Mouse (Mus musculus) kidney, postnatal 0 days (tissue): Measurements from ENCODE around the gene Vgll4. TPM values are rescaled to one million over a fixed set of nuclear protein-coding genes. Genes with fewer than 3 reads are reported as not detected.

Source experiments
- ATAC-seq: fragments of 200-750 bp; cut with Nextera tagmentation; replicated peaks from 2 replicates; pipeline ENCODE4 v1.8.0; 2017; ENCODE audit warnings: low read depth, moderate number of reproducible peaks, moderate TSS enrichment, moderate library complexity; ENCODE audit not compliant: low FRiP score
- DNase-seq: peaks from one replicate; pipeline ENCODE4 v3.0.0-alpha.2; 2016; ENCODE audit warnings: low spot score
- H3K27ac ChIP-seq: fragments of 300-500 bp; sonication (generic); 2 replicates; pipeline ENCODE4 v1.5.1; 2014; ENCODE audit warnings: mild to moderate bottlenecking
- H3K27me3 ChIP-seq: fragments of 300-500 bp; sonication (generic); 2 replicates; pipeline ENCODE4 v1.6.1; 2014; ENCODE audit warnings: low read length, mixed read lengths; ENCODE audit not compliant: insufficient read depth
- H3K36me3 ChIP-seq: fragments of 300-500 bp; sonication (generic); 2 replicates; pipeline ENCODE4 v1.6.1; 2014; ENCODE audit warnings: low read length, mixed read lengths; ENCODE audit not compliant: insufficient read depth
- H3K4me1 ChIP-seq: fragments of 300-500 bp; sonication (generic); replicated peaks from 2 replicates; pipeline ENCODE4 v1.6.1; 2014; ENCODE audit warnings: antibody characterized with exemption, low read length, mixed read lengths; ENCODE audit not compliant: insufficient read depth
- H3K4me2 ChIP-seq: fragments of 300-500 bp; sonication (generic); 2 replicates; pipeline ENCODE4 v1.6.1; 2014; ENCODE audit warnings: mild to moderate bottlenecking, low read length, moderate library complexity, mixed read lengths
- H3K4me3 ChIP-seq: fragments of 300-500 bp; sonication (generic); replicated peaks from 2 replicates; pipeline ENCODE4 v1.5.1; 2014; ENCODE audit warnings: low read depth, low read length
- H3K9ac ChIP-seq: fragments of 300-500 bp; sonication (generic); 2 replicates; pipeline ENCODE4 v1.6.1; 2014; ENCODE audit warnings: low read depth, low read length
- H3K9me3 ChIP-seq: fragments of 300-500 bp; sonication (generic); replicated peaks from 2 replicates; pipeline ENCODE4 v1.6.1; 2016; ENCODE audit warnings: low read length, inconsistent platforms, mixed read lengths
- CTCF ChIP-seq: IDR thresholded peaks from 2 replicates; pipeline ENCODE4 v1.5.1; 2016; ENCODE audit warnings: antibody characterized with exemption, low read depth, mild to moderate bottlenecking, moderate library complexity
- WGBS: fragments of 180-500 bp; shearing (Covaris S2); extraction: QIAGEN DNeasy Blood & Tissue Kit; methylation state at CpG from one replicate; pipeline ENCODE4 v1.1.7; 2014; 5-methylcytosine and 5-hydroxymethylcytosine counted together
- polyA plus RNA-seq: library from polyadenylated mRNA; unstranded; fragments of >200 nt; fragmentation: Nextera tagmentation; extraction: Ambion mirVana; gene quantifications from 2 replicates; pipeline ENCODE4 v1.2.1, GENCODE M21; 2015

Vgll4 gene
- polyA plus RNA-seq, 1 experiment from 2014 or later = 97.2 TPM

DNA sequence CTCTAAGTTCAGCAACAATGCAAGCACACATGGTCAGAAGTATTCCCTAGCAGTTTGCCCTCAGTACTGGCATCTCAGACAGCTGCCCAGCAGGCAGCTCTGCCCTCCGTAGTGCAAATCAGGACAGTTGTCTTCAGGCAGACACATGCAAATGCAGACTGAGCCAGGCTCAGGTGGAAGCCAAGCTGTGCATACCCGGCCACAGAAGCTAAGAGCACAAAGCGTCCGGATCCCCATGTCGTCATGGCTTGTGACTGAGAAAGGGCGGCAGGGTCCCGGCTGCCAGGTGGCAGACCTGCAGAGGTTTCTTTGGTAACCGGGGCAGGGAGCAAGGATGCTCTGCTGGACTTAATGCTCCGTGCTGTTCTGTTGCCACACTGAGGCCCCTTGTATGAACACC is 108.2 kb downstream of the Vgll4 start:
- TF ChIP-seq CTCF = no peak
- Histone ChIP-seq H3K27ac (0 out of 2 replicates have a peak overlapping the region, but pooled peaks have one; percentile 31), H3K36me3 (peaks cover 36% of the 10 kb centered on the region), H3K4me2 (no peak overlapping the region), H3K9me3 (no peaks in the 10 kb centered on the region), H3K4me1 (peaks cover 24% of the 10 kb centered on the region), H3K4me3 (no peak overlapping the region), H3K9ac (no peak overlapping the region), H3K27me3 (no peaks in the 10 kb centered on the region)
- ATAC-seq = no peak
- DNase-seq = no peak
- 71% methylated on average over 9 of the region's 9 CpGs for WGBS

DNA sequence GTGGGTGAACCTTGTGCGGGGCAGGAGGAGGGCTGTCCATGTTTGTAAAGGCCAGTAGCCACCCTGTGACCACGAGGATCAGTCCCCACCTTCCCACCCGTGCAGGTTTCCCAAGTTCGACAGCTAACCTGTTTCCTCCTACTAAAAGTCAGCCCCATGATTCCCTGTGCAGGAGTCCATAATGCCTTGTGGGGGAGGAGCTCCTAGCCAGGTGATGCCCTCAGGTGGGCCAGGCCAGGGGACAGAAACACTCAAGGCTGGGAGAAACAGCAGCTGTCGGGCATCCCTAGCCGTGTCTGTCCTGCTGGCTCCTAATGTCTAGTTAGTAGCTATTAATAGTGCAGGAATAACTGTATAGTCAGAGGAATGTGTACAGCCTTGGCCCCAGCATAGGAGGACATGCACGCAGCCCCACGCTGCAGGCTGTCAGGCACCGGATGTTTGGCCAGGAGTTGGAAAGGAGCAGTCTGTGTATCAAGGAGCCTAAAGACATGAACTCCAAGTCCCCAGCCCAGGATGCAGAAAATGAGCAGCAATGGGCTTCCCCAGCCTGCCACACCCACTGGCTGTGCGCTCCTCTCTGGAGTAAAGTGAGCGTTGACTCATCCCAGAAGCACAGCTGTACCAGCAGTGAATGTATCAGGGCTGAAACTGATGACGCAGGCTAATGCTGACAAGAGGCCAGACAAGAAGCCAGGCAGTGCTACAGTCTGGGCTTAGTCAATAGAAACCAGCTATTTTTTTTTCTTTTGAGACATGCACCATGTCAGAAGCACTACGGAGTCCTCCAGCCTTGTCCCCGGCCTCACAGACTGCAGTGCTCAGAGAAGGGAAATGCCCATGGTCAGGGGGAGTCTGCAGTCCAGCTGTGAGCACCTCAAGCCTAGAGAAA is 108.9 kb downstream of the Vgll4 start:
- H3K4me2 ChIP-seq = no peak overlapping the region
- DNase-seq (peak; percentile 55), ATAC-seq (no peak)
- peaks cover 18% of the 10 kb centered on the region for H3K4me1 ChIP-seq
- 0 out of 2 replicates have a peak overlapping the region, but pooled peaks have one; percentile 31 for H3K27ac ChIP-seq
- H3K27me3 ChIP-seq = no peaks in the 10 kb centered on the region
- WGBS = 67% methylated on average over 14 of the region's 14 CpGs
- no peaks in the 10 kb centered on the region for H3K9me3 ChIP-seq
- H3K9ac ChIP-seq = no peak overlapping the region
- TF ChIP-seq CTCF = no peak
- peaks cover 36% of the 10 kb centered on the region for H3K36me3 ChIP-seq
- no peak overlapping the region for H3K4me3 ChIP-seq

DNA sequence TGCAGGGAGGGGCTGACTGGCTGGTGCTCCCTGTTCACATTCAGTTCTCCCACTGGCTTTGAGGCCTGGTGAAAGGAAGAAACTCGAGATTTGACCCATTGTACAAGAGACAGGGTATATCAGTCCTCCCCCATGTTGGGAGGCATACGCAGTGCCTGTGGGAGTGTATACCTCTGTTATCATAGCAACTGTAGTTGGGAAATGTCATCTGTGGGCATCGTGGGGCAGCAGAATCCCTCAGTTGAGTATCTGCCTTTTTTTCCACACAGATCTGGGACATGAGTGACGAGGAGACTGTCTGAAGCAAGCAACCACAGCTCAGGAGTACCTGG is 111.1 kb downstream of the Vgll4 start:
- WGBS = 48% methylated on average over 4 of the region's 4 CpGs
- ATAC-seq = no peak; the same call in 1 of the 2 replicates
- Histone ChIP-seq H3K9me3 (no peaks in the 10 kb centered on the region), H3K4me2 (no peak overlapping the region), H3K36me3 (peaks cover 31% of the 10 kb centered on the region), H3K4me1 (peaks cover 36% of the 10 kb centered on the region), H3K27ac (peak overlapping the region; percentile 6; the same call in 1 of the 2 replicates), H3K27me3 (no peaks in the 10 kb centered on the region), H3K4me3 (no peak overlapping the region), H3K9ac (no peak overlapping the region)
- DNase-seq = peak; percentile 60
- TF ChIP-seq CTCF = no peak

DNA sequence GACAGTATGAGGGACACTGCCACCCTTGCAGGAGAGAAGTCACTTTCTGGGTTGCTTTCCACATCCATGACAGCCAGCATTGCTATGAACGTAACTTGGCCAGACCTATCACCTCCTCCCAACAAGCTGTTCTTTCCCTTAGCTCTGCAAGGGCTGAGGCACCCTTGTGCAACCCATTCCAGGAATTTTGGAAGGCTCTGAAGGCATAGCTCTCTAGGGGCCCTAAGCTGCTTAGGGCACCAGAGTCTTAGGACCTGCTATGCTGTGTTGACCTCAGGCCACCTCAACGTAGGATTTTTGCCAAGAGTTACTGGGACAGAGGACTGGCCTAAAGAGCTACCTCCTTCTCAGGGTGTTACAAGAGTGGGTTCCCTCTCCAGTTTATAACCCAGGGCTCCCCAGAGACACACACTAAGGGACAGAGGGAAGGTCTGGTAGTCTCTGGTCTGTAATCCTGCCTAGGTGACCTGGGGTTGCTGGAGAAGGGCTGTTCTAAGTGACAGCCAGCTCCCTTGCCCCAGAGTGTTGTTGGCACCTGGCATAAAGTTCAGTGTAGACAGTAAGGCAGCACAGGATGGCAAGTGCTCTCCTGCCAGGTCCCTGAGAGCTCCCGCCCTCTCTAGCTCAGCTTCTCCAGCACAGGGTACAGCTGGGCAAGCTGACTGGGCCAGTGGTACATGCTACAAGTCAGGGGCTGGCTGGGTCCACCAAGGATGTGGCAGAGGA is 111.6 kb downstream of the Vgll4 start:
- Histone ChIP-seq H3K27ac (peak overlapping the region; percentile 6; the same call in 1 of the 2 replicates), H3K27me3 (no peaks in the 10 kb centered on the region), H3K4me3 (no peak overlapping the region), H3K9ac (no peak overlapping the region), H3K4me1 (peaks cover 37% of the 10 kb centered on the region), H3K4me2 (no peak overlapping the region), H3K36me3 (peaks cover 28% of the 10 kb centered on the region), H3K9me3 (no peaks in the 10 kb centered on the region)
- WGBS = 64% methylated on average over 3 of the region's 3 CpGs
- no peak for DNase-seq
- TF ChIP-seq CTCF = no peak
- ATAC-seq = no peak

DNA sequence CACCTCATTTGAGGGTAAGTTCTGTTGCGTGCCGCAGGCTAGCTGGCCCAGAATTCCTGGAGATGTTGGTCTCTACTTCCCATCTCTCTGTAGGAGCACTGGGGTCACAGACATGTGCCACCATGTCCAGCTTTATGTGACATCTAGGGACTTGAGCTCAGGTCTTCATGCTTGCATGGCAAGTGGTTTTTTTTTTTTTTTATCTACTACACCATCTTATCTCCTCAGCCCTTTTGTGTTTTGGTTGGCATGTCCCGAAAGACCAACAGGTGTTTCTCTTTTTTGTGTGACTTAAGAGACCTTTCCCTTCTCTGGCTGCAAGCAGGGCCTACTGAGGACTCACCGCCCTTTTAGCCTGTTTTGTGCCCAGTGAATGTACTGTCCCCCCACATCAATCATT is 113.3 kb downstream of the Vgll4 start:
- Histone ChIP-seq H3K36me3 (peaks cover 16% of the 10 kb centered on the region), H3K9ac (no peak overlapping the region), H3K4me2 (no peak overlapping the region), H3K27ac (no peak overlapping the region), H3K4me3 (no peak overlapping the region), H3K9me3 (no peaks in the 10 kb centered on the region), H3K27me3 (no peaks in the 10 kb centered on the region), H3K4me1 (peaks cover 42% of the 10 kb centered on the region)
- TF ChIP-seq CTCF = no peak
- WGBS = 67% methylated on average over 4 of the region's 4 CpGs
- no peak for DNase-seq
- no peak for ATAC-seq

DNA sequence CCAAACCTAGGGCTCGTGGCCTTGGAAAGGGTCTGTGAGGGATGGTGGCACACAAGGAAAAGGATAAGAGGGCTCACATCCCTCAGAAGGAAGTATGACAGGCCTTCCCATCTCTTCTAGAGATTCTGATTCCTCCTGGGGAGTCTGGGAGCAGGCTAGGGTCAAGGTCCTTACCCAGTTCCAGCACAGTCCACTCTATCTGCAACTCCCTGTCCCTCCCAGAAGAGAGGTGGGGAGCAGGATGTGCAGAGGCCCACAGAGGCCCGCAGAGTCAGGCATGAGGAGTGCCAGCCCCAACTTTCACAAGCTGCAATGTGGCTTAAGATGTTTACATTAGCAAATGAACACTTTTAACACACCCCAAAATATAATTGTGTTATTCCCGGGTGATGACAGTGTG is 114.2 kb downstream of the Vgll4 start:
- no peak overlapping the region for H3K4me3 ChIP-seq
- H3K4me2 ChIP-seq = no peak overlapping the region
- peaks cover 9% of the 10 kb centered on the region; the same call in 1 of the 2 replicates for H3K36me3 ChIP-seq
- no peaks in the 10 kb centered on the region for H3K27me3 ChIP-seq
- no peak for TF ChIP-seq CTCF
- 67% methylated on average over 3 of the region's 3 CpGs for WGBS
- no peak overlapping the region for H3K27ac ChIP-seq
- no peak for DNase-seq
- no peak overlapping the region for H3K9ac ChIP-seq
- ATAC-seq = no peak
- no peaks in the 10 kb centered on the region for H3K9me3 ChIP-seq
- H3K4me1 ChIP-seq = peaks cover 38% of the 10 kb centered on the region
